Mouse (Mus musculus): ENCODE data around the gene Homer2.

DNA sequence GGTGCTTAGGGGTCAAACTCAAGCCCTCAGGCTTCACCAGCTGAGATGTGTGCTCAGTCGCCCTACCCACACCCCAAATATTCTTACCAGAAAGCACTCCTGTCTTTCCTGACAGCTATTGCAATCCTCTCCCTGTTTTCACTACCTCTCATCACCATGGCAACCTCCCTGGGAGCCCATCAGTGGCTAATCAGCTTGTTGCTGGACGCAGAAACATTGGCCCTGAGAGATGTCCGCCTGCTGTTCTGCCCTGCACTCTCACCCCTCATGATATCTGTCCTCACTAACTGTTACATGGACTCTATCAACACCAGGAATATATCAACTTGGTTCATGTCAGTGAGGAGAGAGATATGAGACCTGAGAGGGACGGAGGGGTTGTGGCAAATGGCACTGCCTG is 153.7 kb downstream of the Homer2 start:
- TF ChIP-seq CTCF (IDR thresholded peaks at IDR 0.05; ENCODE audit: borderline replicate concordance, insufficient read depth, low read length) (no peak), POLR2A (IDR thresholded peaks at IDR 0.05; ENCODE audit: low read depth, low read length) (no peak)
